Mouse (Mus musculus): ENCODE results near the gene Gap43. TPM values are rescaled to one million over a fixed set of nuclear protein-coding genes. Genes with fewer than 3 reads are reported as not detected.
"Not testable (repeated sequence)": the region's sequence is repeated elsewhere in the genome, so short reads cannot be mapped to it uniquely, and the experiment has no call there.

Gene Gap43
- 24.5 and 25.3 TPM in 2 replicates for polyA plus RNA-seq (2014; fragmentation: Nextera tagmentation; extraction: Ambion mirVana)

DNA sequence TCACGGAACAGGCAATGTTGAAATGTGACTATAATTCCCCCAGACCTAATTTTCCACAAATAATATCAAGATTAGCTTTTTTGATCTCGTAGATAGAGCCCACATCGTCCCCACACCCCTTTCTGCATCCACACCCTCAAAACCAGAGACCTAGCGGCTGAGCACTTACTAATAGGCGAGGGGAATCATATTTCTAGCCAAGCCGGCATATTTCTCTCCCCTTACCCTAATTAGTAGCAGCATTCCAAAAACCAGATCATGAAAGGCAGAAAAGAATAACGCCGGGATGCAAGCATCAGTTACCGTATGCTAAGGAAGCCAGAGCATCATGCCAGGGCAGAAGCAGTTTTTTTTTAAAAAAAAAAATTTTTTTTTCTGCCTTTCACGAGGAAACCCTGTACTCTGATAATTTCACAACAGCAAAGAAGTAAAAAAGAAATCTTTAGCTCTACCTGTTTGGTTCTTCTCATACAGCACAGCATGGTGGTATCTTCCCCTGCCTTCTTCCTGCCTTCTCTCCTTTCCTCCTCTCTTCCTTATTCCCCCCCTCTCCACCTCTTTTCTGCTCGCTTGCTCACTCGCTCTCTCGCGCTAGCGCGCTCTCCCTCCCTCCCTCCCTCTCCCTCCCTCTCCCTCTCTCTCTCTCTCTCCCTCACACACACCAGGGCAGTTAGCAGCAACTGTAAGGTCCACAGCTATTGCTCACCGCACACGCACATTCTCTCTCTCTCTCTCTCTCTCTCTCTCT lies at the start of gene Gap43:
TSS of gene Gap43 (minus strand) at position 631 of the 748 bp plus-strand sequence.
- Histone ChIP-seq H3K27me3 (ENCODE audit: control insufficient read depth, insufficient read depth, low read length) (no peaks in the 10 kb centered on the region), H3K4me2 (peak within 1 kb of the TSS; percentile 83), H3K27ac (ENCODE audit: low read depth, low read length) (no peak within 1 kb of the TSS), H3K4me3 (ENCODE audit: low read depth, low read length) (peak within 1 kb of the TSS; percentile 45), H3K9ac (ENCODE audit: low read depth, low read length) (peak within 1 kb of the TSS; percentile 58), H3K36me3 (ENCODE audit: control insufficient read depth, insufficient read depth, low read length) (no peaks in the 10 kb centered on the region), H3K9me3 (replicated peaks; ENCODE audit: control insufficient read depth, low read length) (no peaks in the 10 kb centered on the region), H3K4me1 (ENCODE audit: control insufficient read depth, insufficient read depth, low read length) (no peaks in the 10 kb centered on the region)
- ATAC-seq (replicated peaks; ENCODE audit: insufficient number of reproducible peaks, low FRiP score, low TSS enrichment) = peak; percentile 61; the same call in 1 of the 2 replicates
- under 1% methylated on average over 18 of the region's 18 CpGs for WGBS (ENCODE audit: insufficient replicate concordance)

DNA sequence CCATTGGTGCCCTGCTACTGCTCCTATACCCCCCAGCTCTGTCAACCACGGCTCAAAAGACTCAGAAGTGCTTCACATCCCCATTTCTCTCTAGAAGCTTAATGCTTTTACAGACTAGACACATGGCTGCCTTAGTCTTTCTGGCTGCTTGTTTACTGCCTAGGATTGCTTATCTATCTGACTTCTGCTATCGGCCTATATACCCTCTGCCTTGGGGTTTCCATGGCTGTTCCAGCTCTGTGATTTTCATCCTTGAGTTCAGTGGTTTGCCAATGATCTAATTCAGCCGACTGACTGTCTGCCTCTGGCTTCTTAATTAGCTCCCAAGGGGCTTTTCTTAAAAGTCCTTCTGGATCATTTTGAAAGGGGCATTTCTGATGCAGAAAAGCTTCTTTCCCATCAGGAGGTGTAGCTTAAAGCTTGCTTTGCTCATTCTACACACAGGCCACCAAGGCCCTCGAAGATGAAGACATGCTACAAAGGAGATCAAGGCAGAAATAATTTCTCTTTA lies 40.9 kb upstream of the Gap43 start:
- ATAC-seq (replicated peaks; ENCODE audit: insufficient number of reproducible peaks, low FRiP score, low TSS enrichment) = no peak
- WGBS (ENCODE audit: insufficient replicate concordance) = 60% methylated on average over 4 of the region's 4 CpGs

DNA sequence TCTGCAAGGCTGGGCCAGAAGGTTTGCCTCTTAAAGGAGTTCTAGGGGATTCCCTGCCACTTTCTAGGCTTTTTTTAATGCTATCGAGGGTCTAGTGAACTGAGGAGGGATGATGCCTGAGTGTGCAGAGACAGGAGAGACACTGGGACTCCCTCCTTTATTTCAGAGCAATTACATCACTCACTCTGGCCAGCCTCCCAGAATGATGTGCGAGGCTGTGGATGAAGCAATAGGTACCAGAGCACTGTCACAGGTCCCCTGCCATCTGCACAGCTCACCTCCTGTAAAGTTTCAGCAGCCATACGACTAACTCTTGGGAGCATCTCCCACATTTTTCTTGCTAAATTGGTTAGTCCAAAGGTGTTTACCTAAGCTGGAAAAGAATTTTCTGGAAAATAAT lies 40.2 kb upstream of the Gap43 start:
- no peaks in the 10 kb centered on the region for H3K9me3 ChIP-seq (replicated peaks; ENCODE audit: control insufficient read depth, low read length)
- no peak for ATAC-seq (replicated peaks; ENCODE audit: insufficient number of reproducible peaks, low FRiP score, low TSS enrichment)
- no peak overlapping the region for H3K4me3 ChIP-seq (ENCODE audit: low read depth, low read length)
- H3K4me2 ChIP-seq = no peak overlapping the region
- H3K4me1 ChIP-seq (ENCODE audit: control insufficient read depth, insufficient read depth, low read length) = no peaks in the 10 kb centered on the region
- no peak overlapping the region for H3K9ac ChIP-seq (ENCODE audit: low read depth, low read length)
- no peaks in the 10 kb centered on the region for H3K27me3 ChIP-seq (ENCODE audit: control insufficient read depth, insufficient read depth, low read length)
- H3K27ac ChIP-seq (ENCODE audit: low read depth, low read length) = no peak overlapping the region
- no peaks in the 10 kb centered on the region for H3K36me3 ChIP-seq (ENCODE audit: control insufficient read depth, insufficient read depth, low read length)
- 55% methylated on average over 3 of the region's 3 CpGs for WGBS (ENCODE audit: insufficient replicate concordance)

More for the DNA sequence above, 40.9 kb upstream of the Gap43 start:
- Histone ChIP-seq H3K36me3 (ENCODE audit: control insufficient read depth, insufficient read depth, low read length) (no peaks in the 10 kb centered on the region), H3K9ac (ENCODE audit: low read depth, low read length) (no peak overlapping the region), H3K4me2 (no peak overlapping the region), H3K9me3 (replicated peaks; ENCODE audit: control insufficient read depth, low read length) (no peaks in the 10 kb centered on the region), H3K27ac (ENCODE audit: low read depth, low read length) (no peak overlapping the region), H3K4me1 (ENCODE audit: control insufficient read depth, insufficient read depth, low read length) (no peaks in the 10 kb centered on the region), H3K27me3 (ENCODE audit: control insufficient read depth, insufficient read depth, low read length) (no peaks in the 10 kb centered on the region), H3K4me3 (ENCODE audit: low read depth, low read length) (no peak overlapping the region)

DNA sequence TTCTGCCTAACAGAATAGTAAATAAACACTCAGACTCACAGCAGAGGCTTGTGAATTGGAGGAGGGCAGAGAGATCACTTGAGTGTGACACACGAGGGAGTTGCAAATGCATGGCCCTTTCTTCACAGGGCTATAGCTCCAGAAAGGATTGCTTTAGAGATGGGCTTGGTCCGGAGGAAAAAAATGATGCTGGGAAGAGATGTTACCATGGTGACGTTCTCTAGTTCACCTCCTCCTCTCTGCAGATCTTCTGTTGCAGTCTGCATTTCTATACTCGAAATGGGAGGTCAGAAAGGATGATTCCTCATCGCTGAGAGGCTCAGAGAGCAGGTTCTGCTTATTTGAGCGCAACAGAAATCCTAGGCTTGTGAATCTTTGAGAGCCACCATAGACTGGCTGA lies 29.7 kb upstream of the Gap43 start:
- Histone ChIP-seq H3K4me2 (no peak overlapping the region), H3K4me3 (ENCODE audit: low read depth, low read length) (no peak overlapping the region), H3K4me1 (ENCODE audit: control insufficient read depth, insufficient read depth, low read length) (no peaks in the 10 kb centered on the region), H3K9me3 (replicated peaks; ENCODE audit: control insufficient read depth, low read length) (no peaks in the 10 kb centered on the region), H3K9ac (ENCODE audit: low read depth, low read length) (no peak overlapping the region), H3K27ac (ENCODE audit: low read depth, low read length) (no peak overlapping the region), H3K36me3 (ENCODE audit: control insufficient read depth, insufficient read depth, low read length) (no peaks in the 10 kb centered on the region), H3K27me3 (ENCODE audit: control insufficient read depth, insufficient read depth, low read length) (no peaks in the 10 kb centered on the region)
- 72% methylated on average over 6 of the region's 6 CpGs for WGBS (ENCODE audit: insufficient replicate concordance)
- ATAC-seq (replicated peaks; ENCODE audit: insufficient number of reproducible peaks, low FRiP score, low TSS enrichment) = no peak

DNA sequence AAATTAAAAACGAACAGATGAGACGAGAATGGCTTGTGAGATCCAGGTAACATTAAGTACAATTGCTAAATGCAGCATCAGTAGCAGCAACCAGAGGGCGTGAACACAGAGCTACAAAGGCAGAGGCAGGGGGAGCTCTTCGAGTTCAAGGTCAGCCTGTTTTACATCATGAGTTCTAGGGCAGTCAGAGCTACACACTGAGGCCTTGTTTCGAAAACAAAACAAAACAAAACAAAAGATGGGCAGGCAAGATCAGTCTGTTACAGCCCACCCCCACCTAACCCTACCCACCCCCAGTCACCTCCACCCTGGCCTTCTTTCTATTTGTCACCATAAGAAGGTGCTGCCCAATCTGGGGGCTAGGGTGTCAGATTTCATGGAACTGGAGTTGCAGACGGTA lies 28.9 kb upstream of the Gap43 start:
- Histone ChIP-seq H3K36me3 (ENCODE audit: control insufficient read depth, insufficient read depth, low read length) (no peaks in the 10 kb centered on the region), H3K4me3 (ENCODE audit: low read depth, low read length) (no peak overlapping the region), H3K4me1 (ENCODE audit: control insufficient read depth, insufficient read depth, low read length) (no peaks in the 10 kb centered on the region), H3K9ac (ENCODE audit: low read depth, low read length) (no peak overlapping the region), H3K27ac (ENCODE audit: low read depth, low read length) (no peak overlapping the region), H3K9me3 (replicated peaks; ENCODE audit: control insufficient read depth, low read length) (no peaks in the 10 kb centered on the region), H3K27me3 (ENCODE audit: control insufficient read depth, insufficient read depth, low read length) (no peaks in the 10 kb centered on the region), H3K4me2 (no peak overlapping the region)
- 69% methylated on average over 6 of the region's 6 CpGs for WGBS (ENCODE audit: insufficient replicate concordance)
- no peak for ATAC-seq (replicated peaks; ENCODE audit: insufficient number of reproducible peaks, low FRiP score, low TSS enrichment)

DNA sequence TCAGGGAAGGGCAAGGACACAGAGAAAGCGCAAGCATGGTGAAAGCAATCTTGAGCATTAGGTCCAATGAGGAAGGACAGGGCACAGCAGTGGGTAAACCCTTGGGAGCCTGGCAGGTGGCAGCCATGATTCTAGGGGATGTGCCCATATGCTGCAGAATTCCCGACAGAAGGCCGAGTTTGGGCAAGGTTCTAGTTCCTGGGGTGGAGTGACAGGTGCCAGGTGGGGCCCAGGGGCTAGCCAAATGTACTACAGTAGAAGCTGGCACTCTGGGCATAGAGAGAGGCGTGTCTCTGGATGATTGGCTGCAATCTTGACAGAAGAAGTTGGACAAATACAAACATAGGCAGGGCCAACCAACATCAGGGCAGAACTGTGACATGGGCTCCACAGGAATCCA lies 19.6 kb upstream of the Gap43 start:
- Histone ChIP-seq H3K27me3 (ENCODE audit: control insufficient read depth, insufficient read depth, low read length) (no peaks in the 10 kb centered on the region), H3K27ac (ENCODE audit: low read depth, low read length) (no peak overlapping the region), H3K9me3 (replicated peaks; ENCODE audit: control insufficient read depth, low read length) (no peaks in the 10 kb centered on the region), H3K4me2 (no peak overlapping the region), H3K4me3 (ENCODE audit: low read depth, low read length) (no peak overlapping the region), H3K36me3 (ENCODE audit: control insufficient read depth, insufficient read depth, low read length) (no peaks in the 10 kb centered on the region), H3K4me1 (ENCODE audit: control insufficient read depth, insufficient read depth, low read length) (no peaks in the 10 kb centered on the region), H3K9ac (ENCODE audit: low read depth, low read length) (no peak overlapping the region)
- 83% methylated on average over 4 of the region's 4 CpGs for WGBS (ENCODE audit: insufficient replicate concordance)
- ATAC-seq (replicated peaks; ENCODE audit: insufficient number of reproducible peaks, low FRiP score, low TSS enrichment) = no peak

DNA sequence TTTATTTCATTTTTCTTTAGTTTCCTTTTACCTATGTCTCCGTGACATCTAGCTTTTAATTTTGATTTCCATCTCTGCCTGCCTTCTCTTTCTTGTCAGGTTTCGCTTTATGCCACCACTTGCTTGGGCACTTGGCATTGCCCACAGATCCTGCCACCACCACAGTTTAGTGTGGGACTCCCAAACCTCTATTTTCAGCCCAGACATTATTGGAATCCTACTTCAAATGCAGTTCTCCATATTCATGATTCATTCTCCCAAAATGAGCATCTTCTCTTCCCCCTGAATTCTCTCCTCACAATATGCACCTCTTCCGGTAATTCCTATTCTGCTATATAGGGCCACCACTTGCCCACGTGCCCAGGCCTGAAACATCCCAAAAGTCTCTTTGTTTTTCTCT lies 17.6 kb upstream of the Gap43 start:
- no peak overlapping the region for H3K4me2 ChIP-seq
- H3K36me3 ChIP-seq (ENCODE audit: control insufficient read depth, insufficient read depth, low read length) = no peaks in the 10 kb centered on the region
- ATAC-seq (replicated peaks; ENCODE audit: insufficient number of reproducible peaks, low FRiP score, low TSS enrichment) = no peak
- 78% methylated on average over 4 of the region's 4 CpGs for WGBS (ENCODE audit: insufficient replicate concordance)
- no peak overlapping the region for H3K4me3 ChIP-seq (ENCODE audit: low read depth, low read length)
- H3K9ac ChIP-seq (ENCODE audit: low read depth, low read length) = no peak overlapping the region
- no peaks in the 10 kb centered on the region for H3K4me1 ChIP-seq (ENCODE audit: control insufficient read depth, insufficient read depth, low read length)
- H3K27ac ChIP-seq (ENCODE audit: low read depth, low read length) = no peak overlapping the region
- H3K27me3 ChIP-seq (ENCODE audit: control insufficient read depth, insufficient read depth, low read length) = no peaks in the 10 kb centered on the region
- no peaks in the 10 kb centered on the region for H3K9me3 ChIP-seq (replicated peaks; ENCODE audit: control insufficient read depth, low read length)

DNA sequence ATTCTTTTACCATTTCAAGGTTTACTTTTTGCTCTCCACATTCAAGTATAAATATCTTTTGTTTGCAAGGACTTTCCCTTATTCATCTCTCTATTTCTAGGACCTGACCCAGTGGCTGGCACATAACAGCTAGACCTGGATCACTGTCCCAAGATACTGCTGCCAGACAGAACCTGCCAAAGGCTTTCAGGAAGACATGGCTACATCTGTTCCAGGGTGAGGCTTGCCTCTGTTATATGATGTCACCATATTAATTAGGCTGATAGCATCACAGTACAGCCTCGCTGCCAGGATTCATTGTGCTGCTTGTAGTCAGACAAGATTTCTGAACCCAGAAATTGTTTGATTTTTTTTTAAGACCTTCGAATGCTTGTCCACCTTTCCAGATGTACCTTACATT lies 9.6 kb upstream of the Gap43 start:
- no peaks in the 10 kb centered on the region for H3K27me3 ChIP-seq (ENCODE audit: control insufficient read depth, insufficient read depth, low read length)
- 75% methylated on average over 2 of the region's 2 CpGs for WGBS (ENCODE audit: insufficient replicate concordance)
- no peak for ATAC-seq (replicated peaks; ENCODE audit: insufficient number of reproducible peaks, low FRiP score, low TSS enrichment)
- no peak overlapping the region for H3K27ac ChIP-seq (ENCODE audit: low read depth, low read length)
- H3K9me3 ChIP-seq (replicated peaks; ENCODE audit: control insufficient read depth, low read length) = no peaks in the 10 kb centered on the region
- H3K36me3 ChIP-seq (ENCODE audit: control insufficient read depth, insufficient read depth, low read length) = no peaks in the 10 kb centered on the region
- H3K4me3 ChIP-seq (ENCODE audit: low read depth, low read length) = no peak overlapping the region
- H3K4me1 ChIP-seq (ENCODE audit: control insufficient read depth, insufficient read depth, low read length) = no peaks in the 10 kb centered on the region
- no peak overlapping the region for H3K4me2 ChIP-seq
- no peak overlapping the region for H3K9ac ChIP-seq (ENCODE audit: low read depth, low read length)

DNA sequence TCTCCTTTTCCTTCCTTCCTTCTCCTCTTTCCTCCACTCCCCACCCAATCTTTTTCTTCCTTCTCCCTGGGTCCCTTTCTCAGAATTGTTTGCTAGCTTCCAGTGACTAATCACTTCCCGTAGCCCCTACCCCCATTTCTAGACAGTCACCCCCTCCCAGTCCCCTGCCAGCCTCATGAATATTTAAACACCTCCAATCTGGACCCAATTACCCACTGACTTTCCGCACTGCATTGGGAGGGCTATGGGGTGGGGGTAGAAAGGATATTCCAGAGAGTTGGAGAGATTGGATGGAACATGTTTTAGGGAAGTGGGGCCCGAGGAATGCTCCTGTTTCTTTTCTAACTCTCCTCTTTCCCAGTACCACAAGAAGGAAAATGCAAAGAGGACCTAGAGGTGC lies 414 bp upstream of the Gap43 start:
- WGBS (ENCODE audit: insufficient replicate concordance) = 15% methylated on average over 2 of the region's 3 CpGs
- not testable (repeated sequence) for H3K4me2 ChIP-seq; H3K9ac ChIP-seq (ENCODE audit: low read depth, low read length); H3K9me3 ChIP-seq (replicated peaks; ENCODE audit: control insufficient read depth, low read length); H3K36me3 ChIP-seq (ENCODE audit: control insufficient read depth, insufficient read depth, low read length); H3K4me3 ChIP-seq (ENCODE audit: low read depth, low read length); H3K27me3 ChIP-seq (ENCODE audit: control insufficient read depth, insufficient read depth, low read length); H3K27ac ChIP-seq (ENCODE audit: low read depth, low read length); H3K4me1 ChIP-seq (ENCODE audit: control insufficient read depth, insufficient read depth, low read length); ATAC-seq (replicated peaks; ENCODE audit: insufficient number of reproducible peaks, low FRiP score, low TSS enrichment)

Measured in heart, embryonic 11.5 days (tissue).